Mouse (Mus musculus) large intestine, adult 2 months (tissue): ENCODE measurements at regions not wholly inside any gene's neighbourhood (a gene's known extent, or its start where the extent isn't known, plus 50 kb on each side); places are given as distances from the start of the nearest gene placed in this dataset.
"Not testable (repeated sequence)": the region's sequence is repeated elsewhere in the genome, so short reads cannot be mapped to it uniquely, and the experiment has no call there.

Source experiments
- DNase-seq: peaks from one replicate; pipeline ENCODE4 v3.0.0-alpha.2; 2012; ENCODE audit warnings: low read depth, low spot score
- WGBS: fragments of 180-500 bp; shearing (Covaris S2); methylation state at CpG from one replicate; pipeline ENCODE4 v1.1.7; 2018; 5-methylcytosine and 5-hydroxymethylcytosine counted together

DNA sequence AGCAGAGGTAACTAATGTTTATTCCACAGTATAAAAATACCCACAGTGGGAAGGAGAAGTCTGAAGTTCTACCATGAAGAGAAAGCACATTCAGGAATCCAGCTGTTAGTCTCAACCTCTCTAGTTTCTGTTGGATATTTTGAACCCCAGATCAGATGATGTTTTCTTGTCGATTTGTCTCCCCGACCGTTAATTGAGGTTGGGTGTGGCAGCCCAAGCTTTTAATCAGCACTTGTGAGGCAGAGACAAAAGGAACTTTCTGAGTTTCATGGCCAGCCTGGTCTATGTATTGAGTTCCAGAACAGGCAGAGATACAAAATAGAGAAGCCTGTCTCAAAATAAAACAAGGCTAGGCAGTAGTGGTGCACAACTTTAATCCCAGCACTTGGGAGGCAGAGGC lies 129.5 kb downstream of the Tomm20 start:
- no peak for DNase-seq
- 54% methylated on average over 3 of the region's 3 CpGs for WGBS

- WGBS, result 47% methylated on average over 4 of the region's 4 CpGs
- DNase-seq, result no peak
Measured at GRCm38 (mm10) chr8:126814427-126814826, 131.2 kb downstream of the Tomm20 start.

DNA sequence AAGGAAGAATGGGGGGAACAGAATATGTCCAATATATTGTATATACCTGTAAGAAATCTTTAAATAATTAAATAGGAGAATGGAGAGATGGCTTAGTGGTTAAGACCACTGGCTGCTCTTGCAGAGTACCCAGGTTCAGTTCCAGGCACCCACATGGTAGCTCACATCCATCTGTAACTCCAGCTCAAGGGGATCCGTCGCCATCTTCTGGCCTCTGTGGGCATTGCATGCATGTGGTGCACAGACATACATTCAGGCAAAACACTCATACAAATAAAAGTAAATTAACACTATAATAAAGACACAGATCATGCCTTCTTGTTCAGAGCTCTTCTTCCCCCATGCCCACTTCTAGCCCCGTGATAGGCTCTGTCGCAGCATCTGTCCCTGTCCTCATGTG lies 132.0 kb downstream of the Tomm20 start:
- DNase-seq, result no peak
- WGBS, result 91% methylated on average over 4 of the region's 4 CpGs

GRCm38 (mm10) chr8:126812777-126813176 lies 132.9 kb downstream of the Tomm20 start:
- 86% methylated on average over 5 of the region's 5 CpGs for WGBS
- no peak for DNase-seq

GRCm38 (mm10) chr8:126811358-126811757 lies 134.3 kb downstream of the Tomm20 start:
- WGBS, result 67% methylated on average over 2 of the region's 2 CpGs
- DNase-seq, result not testable (repeated sequence)

DNA sequence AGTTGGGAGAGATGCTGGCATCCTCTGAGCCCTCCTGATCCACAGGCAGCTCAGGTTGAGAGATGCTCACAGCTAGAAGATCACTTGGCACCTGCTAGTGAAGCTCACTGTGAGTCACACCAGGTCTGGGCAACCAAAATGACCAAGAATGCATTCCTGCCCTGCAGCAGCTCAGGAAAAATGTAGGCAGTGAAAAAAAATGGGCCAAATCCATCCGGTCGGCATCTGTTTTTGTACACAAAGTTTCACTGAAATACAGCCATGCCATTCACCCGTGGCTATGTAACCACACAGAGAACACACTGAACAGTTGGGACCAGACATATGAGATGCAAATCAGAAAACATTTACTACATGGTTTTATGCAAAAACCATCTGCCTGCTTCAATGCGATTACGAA lies 135.1 kb downstream of the Tomm20 start:
- 88% methylated on average over 5 of the region's 5 CpGs for WGBS

GRCm38 (mm10) chr8:126809321-126809720 lies 136.3 kb downstream of the Tomm20 start:
- WGBS, result 94% methylated on average over 1 of the region's 1 CpGs

More for the DNA sequence above, 135.1 kb downstream of the Tomm20 start:
- no peak for DNase-seq

DNA sequence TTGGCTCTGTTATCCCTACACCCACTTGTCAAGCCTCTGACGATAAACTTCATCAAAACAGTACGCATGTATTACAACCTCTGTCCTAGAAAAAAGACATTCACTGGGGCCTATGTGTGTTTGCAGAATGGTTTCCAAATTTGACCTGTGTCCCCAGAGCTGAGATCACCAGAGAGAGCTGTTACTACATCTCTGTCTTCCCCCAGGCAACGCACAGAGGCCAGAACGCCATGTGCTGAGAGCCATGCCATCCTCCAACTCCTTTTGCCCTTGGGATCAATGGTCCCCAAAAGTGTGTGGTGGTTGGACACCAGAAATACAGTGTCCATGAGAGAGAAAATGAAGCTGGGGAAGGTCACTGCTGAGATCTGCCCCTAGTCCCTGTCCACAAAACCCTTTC lies 137.1 kb downstream of the Tomm20 start:
- DNase-seq, result no peak
- 93% methylated on average over 4 of the region's 4 CpGs for WGBS

More at GRCm38 (mm10) chr8:126809321-126809720, 136.3 kb downstream of the Tomm20 start:
- DNase-seq, result no peak

GRCm38 (mm10) chr8:126807171-126807768 lies 138.4 kb downstream of the Tomm20 start:
- no peak for DNase-seq
- WGBS, result 59% methylated on average over 8 of the region's 8 CpGs

DNA sequence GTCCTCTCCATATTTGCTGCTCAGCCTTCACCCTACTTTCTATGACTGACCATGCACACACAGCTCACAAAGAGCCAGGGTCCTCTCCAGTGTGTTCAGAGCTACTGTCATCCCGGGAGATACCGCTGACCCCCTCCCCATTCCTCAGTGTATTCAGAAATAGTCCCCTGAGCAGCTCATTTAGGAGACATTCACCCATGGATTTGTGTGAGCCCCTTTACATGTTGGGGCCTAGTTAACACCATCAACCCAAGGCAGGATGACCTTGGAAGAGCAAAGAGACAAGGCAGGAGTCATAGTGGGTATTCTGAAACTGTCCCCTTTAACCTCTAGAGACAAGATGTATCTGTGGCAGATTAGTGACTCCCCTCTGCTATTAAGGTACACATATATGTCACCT lies 139.1 kb downstream of the Tomm20 start:
- no peak for DNase-seq
- WGBS, result 97% methylated on average over 2 of the region's 2 CpGs

GRCm38 (mm10) chr8:126806181-126806560 lies 139.5 kb downstream of the Tomm20 start:
- DNase-seq, result no peak
- 51% methylated on average over 3 of the region's 3 CpGs for WGBS

DNA sequence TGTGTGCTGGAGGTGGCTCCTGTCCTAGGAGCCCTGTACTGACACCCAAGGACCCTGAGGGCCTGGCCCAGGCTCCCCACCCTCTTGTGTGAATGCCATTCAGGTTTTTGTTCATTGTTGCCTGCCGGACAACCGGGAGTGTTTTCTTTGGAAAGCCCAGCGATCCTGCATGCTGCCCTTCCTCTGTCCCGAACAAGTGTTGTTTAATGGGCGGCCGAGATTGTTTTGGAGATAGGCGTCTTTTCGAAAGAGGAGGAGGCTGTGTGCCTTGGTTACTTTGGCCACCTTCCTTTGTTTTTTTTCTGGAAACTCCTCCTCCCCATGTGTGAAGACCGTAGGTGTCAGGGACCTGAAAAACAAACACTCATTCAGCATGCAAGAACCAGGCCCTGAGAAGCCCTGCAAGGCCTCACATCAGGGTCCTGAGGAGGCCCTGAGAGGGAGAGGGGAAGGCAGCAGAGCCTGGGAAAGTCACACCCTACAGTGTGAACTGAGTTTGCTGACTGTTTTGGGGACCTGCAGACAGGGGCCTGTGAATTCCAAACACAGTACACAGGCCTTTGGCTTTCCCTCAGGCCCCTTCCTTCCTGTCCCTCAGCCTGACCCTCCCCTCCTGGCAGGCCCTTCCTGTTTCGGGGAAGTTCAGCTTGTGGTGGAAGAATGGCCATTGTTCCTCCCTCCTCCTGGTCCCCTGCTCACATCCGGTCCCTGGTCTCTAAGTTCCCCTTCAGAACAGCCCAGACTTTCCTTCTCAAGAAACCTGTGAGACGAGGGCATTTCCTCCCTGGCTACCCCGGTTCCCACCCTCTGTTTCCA lies 140.1 kb downstream of the Tomm20 start:
- DNase-seq, result no peak
- WGBS, result 37% methylated on average over 13 of the region's 13 CpGs

DNA sequence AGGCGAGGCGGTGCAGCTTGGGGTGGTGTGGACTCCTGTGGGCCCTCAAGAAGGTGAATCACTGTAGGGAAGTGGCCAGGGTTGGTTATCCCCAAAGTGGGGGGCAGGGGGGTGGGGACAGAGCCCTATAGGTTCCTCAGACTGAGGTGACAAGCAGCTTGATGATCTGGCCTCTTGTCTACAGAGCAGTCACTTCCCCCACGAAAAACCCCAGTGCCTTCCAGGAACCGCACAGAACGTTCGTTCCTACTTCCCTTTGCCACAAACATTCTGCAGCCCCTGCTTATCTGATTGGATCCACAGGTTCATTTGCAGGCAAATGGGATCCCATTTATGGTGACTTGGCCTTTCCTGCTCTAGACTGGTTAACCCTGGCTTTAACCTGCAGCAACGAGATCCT lies 141.5 kb downstream of the Tomm20 start:
- WGBS, result 80% methylated on average over 7 of the region's 7 CpGs
- no peak for DNase-seq

DNA sequence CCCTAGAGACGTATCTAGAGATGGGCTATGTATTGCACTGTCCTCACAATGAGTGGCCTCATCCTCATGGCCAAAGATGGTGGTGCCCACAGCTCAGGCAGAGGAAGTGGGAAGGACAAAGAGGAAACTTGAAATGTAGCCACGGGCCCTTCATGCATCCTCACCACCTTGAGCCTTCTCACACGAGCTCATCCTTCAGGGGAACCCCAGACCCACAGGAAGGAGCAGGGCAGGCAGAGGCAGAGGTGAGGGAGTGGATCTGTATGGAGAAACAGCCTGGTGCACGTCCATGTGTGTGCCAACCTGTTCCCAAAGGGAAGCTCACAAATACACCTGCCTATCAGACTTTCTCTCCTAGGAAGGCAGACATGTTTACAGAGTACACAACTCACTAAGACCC lies 143.0 kb downstream of the Tomm20 start:
- DNase-seq, result no peak
- WGBS, result 81% methylated on average over 4 of the region's 4 CpGs

DNA sequence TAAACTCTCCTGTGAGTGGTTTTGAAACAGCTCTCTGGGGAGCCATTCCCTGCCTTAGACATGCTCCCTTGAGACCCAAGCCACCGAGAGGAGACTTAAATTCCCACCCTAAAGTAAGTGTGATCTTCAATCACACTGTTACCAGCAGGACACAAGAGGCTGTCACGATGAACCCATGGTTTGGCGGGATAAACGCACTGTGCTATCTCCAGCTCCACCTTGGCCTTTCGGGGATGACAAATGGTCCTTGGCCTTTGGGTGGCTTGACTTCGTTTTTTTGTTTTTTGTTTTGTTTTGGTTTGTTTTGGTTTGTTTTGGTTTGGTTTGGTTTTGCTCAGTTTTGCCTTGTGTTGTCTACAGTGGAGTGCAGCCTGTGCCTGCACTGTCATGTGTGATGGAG lies 144.7 kb downstream of the Tomm20 start:
- WGBS, result 82% methylated on average over 6 of the region's 6 CpGs
- no peak for DNase-seq

- 74% methylated on average over 9 of the region's 9 CpGs for WGBS
Measured at GRCm38 (mm10) chr8:126797571-126798334, 147.9 kb downstream of the Tomm20 start.

DNA sequence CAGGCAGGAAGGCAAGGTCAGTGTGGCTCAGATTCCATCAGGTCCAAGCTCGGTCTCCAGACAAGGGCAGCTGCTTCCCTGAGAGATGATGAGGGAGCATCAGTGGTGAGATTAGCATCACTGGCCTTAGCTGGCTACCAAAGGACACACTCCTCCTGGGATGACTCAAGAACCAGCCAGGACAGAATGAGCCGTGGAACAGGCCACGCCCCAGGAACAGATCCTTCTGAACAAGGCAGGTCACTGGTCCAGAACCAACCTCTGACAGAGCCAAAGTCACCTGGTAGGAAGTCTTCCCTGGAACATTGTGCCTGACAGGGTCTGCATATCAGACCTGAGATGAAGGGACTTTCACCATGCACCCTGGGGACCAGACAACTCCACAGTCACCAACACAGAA lies 152.0 kb downstream of the Tomm20 start:
- DNase-seq, result no peak
- 58% methylated on average over 3 of the region's 3 CpGs for WGBS

More at GRCm38 (mm10) chr8:126797571-126798334, 147.9 kb downstream of the Tomm20 start:
- no peak for DNase-seq

DNA sequence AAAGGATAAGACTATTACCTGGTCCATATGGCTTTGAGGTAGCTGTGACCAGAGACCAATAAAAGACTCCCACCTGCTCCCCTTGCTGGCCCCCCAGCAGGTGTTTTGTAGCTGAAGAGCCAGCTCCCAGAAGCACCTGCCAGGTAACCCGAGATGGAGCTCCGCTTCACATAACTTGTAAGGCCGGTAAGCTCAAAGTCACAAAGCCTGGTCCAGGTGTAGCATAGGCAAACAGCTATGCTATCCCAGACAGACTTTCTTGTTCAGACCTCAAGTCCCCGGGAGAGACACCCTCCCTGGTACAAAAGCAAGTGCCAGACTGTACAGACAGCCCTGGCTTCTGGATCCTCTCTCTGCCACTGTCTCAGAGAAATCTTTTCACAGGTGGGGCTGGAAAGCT lies 154.6 kb downstream of the Tomm20 start:
- no peak for DNase-seq
- WGBS, result 36% methylated on average over 4 of the region's 4 CpGs

DNA sequence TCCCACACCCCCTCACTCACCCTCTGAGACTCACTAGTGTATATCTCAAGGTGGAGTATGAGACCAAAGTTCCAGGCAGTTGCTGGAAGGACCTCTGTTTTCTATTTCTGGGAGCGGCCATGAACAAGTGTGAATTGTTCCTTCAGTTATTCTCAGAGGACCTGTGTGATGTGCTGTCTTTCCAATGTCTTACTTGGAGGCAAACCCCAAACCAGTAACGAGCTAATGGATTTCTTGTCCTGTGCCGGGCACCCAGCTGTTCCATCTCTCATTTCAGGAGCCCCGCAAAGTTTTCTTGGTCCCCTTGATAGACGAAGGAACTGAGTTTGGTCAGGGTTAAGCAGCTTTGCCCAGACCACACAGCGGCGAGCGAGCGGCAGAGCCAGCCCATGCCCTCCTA lies 155.4 kb downstream of the Tomm20 start:
- WGBS, result 94% methylated on average over 9 of the region's 9 CpGs

DNA sequence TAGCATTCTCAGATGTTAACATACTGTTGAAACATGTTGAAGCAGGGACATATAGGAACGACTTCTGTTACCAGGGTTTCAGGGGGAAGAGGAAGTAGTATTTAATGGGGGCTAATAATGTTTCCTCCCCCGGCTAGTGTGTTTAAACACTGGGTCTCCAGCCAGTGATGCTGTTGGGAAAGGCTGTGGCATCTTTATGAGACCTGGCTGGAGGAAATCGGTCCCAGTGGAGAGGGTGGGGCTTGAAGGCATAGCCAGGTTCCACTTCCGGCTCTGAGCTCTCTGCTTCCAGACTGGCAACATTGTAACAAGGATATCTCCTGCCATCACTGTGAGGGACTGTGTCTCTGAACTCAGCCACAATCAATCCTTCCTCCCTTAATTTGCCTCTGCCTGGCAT lies 156.6 kb downstream of the Tomm20 start:
- 9% methylated on average over 4 of the region's 4 CpGs for WGBS

More for the DNA sequence above, 155.4 kb downstream of the Tomm20 start:
- DNase-seq, result no peak

DNA sequence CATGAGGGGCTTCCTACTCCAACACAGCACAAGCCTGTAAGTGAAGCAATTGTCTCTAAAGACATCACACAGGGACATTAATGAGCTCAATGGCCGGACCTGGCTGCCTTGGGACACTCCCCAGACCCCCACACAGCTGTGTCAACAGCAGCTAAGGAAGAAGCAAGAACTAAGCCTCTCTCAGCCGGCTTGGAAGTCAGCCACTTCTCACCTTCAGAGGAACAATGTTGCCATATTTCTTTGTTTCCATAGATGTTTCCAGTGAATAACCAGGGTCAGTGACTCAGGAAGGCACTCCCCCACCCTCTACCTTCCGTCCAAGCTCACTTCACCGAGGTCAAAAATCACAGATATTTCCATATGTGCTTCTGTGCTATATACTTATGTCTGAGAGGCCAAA lies 157.0 kb downstream of the Tomm20 start:
- 28% methylated on average over 4 of the region's 4 CpGs for WGBS
- DNase-seq, result no peak

More for the DNA sequence above, 156.6 kb downstream of the Tomm20 start:
- DNase-seq, result no peak
